Mouse (Mus musculus) lung, postnatal 0 days (tissue): ENCODE results near the gene Gm11444.

Source experiments
- CTCF ChIP-seq: IDR thresholded peaks from 2 replicates; pipeline ENCODE4 v1.5.1; 2016; ENCODE audit warnings: antibody characterized with exemption, mild to moderate bottlenecking
- EP300 ChIP-seq: IDR thresholded peaks from 2 replicates; pipeline ENCODE4 v1.6.1; 2016; ENCODE audit warnings: antibody characterized with exemption, mild to moderate bottlenecking, control low read depth

GRCm38 (mm10) chr11:85889056-85889729, 39.1 kb upstream of the Gm11444 start:
- TF ChIP-seq CTCF, result no peak
- TF ChIP-seq EP300, result no peak
